Mouse (Mus musculus) hematopoietic stem cell, adult 5-6 weeks (primary cell): ENCODE data around the gene Hoxa7. TPM values are rescaled to one million over a fixed set of nuclear protein-coding genes. Genes with fewer than 3 reads are reported as not detected.
A peak's percentile ranks its signal among the peaks of the same experiment; 100 is the strongest.

ENCODE experiments used
- ATAC-seq, 2 experiments: fragments of 125-278 bp in 1 of 2; replicated peaks in 1 of 2; 2 replicates each; pipeline ENCODE4 v1.8.0; 2016 to 2017; ENCODE audit warnings: inconsistent platforms in 2 of 2, mild to moderate bottlenecking in 2 of 2, moderate number of reproducible peaks in 2 of 2, low read depth in 1 of 2, moderate TSS enrichment in 1 of 2; ENCODE audit not compliant: low FRiP score in 2 of 2, poor library complexity in 2 of 2, severe bottlenecking in 2 of 2, insufficient read depth in 1 of 2, low TSS enrichment in 1 of 2
- total RNA-seq: library from RNA; stranded (forward); fragments of 172-1452, 232-1000 nt; gene quantifications from 2 replicates; pipeline ENCODE4 v1.2.3, GENCODE M21; 2017

Gene Hoxa7
- total RNA-seq, 1 experiment from 2014 or later, result 15.6 TPM

- no peak for ATAC-seq
Measured at GRCm38 (mm10) chr6:52259081-52259790, 37.6 kb upstream of the Hoxa7 start.

DNA sequence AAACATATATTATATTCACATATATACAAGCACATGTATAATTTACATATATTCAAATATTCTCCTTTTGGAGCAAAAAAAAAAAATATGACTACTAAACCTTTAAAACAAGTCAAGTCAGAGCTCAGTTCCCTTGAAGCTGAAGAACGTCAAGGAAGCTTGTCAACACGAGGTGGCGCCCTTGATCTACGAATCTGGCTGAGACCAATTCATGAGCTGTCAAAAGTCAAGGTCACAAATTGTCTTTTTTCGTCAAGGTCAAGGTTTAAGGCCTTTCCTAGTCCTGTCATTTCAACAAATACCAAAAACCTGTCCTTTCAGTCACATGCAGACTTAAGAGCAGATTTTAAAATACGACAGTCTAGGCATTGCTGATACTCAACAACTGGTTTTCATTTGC lies 35.3 kb upstream of the Hoxa7 start:
- ATAC-seq, result peak; percentile 18 to 59; a peak in 1 of 4 replicates

GRCm38 (mm10) chr6:52253511-52254500 lies 32.2 kb upstream of the Hoxa7 start:
- no peak for ATAC-seq

DNA sequence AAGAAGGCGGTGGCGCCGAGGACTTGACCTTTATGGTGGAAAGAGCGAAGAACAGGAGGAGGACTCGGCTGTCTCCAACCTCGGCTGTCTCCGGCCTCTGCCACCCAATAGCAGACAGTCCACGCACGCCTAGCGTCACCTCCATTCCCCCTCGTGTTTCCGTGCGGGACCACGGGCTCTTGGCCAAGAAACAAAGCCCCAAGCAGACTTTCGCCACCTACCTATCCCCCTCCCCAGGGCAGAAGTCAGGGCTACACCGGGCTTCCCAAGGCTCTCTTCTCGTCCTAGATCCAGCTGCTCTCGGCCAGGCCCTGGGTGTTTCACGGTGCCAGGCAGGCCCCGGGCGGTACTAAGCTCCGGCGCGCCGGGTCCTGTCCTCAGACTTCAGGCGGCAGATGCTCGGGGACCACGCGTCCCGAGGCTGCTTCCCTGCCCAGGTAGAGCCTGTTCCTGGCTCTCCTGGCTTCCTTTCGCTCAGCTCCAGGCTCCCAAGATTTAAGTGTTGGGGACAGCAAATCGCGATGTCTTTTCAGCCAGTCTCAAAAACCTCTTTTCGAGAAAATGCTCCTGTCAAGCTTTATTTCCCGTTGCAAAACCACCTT lies 31.2 kb upstream of the Hoxa7 start:
- no peak for ATAC-seq

- no peak for ATAC-seq
Measured at GRCm38 (mm10) chr6:52252016-52252774, 30.5 kb upstream of the Hoxa7 start.

DNA sequence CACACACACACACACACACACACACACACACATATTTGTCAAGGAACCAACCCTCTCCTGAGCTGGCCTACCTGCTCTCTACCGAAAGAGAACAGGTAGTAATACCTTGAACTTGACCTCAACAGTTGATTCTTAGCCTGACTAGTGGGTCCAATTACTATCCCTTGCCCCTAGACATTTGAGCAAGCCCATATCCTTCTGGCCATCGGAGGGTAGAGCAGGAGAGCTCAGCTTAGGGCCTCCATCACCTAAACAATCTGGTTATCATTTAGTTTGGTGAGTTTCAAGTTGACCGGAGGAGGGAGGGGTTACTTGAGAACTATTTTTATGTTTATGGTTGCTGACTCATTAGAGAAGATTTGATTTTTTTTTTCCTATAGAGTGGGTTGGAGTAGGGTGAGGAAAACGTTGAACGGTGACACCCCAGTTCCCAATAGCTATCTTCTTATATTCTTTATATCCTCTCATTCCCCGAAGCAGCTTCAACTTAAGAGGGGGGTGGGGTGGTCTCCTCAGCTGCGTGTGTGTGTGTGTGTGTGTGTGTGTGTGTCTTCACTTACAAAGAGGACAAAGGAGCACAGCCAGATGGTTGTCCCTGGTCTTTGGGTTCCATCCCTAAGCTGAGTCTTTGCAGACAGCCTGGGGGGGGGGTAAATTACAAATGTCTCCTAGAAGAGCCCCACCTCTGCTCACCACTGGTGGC lies 29.7 kb upstream of the Hoxa7 start:
- no peak for ATAC-seq

- no peak for ATAC-seq
Measured at GRCm38 (mm10) chr6:52249826-52250225, 28.2 kb upstream of the Hoxa7 start.

DNA sequence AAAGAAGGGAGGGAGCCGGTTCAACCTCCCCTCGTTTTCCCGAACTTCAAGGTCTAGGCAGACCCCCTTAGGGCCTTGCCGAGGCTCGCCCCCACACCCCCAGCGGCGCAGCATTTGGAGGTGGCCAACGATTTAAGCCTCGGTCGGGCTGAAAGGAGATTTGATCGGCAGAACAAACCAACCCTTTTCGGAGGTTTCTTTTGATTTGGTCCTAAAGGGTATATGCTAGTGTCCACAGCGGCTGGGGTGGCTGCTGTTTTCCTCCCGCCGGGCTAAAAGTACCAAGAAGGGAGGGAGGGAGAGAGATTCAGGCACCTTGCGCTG lies 27.7 kb upstream of the Hoxa7 start:
- ATAC-seq, result no peak

GRCm38 (mm10) chr6:52248638-52249414 lies 27.2 kb upstream of the Hoxa7 start:
- ATAC-seq, result no peak

DNA sequence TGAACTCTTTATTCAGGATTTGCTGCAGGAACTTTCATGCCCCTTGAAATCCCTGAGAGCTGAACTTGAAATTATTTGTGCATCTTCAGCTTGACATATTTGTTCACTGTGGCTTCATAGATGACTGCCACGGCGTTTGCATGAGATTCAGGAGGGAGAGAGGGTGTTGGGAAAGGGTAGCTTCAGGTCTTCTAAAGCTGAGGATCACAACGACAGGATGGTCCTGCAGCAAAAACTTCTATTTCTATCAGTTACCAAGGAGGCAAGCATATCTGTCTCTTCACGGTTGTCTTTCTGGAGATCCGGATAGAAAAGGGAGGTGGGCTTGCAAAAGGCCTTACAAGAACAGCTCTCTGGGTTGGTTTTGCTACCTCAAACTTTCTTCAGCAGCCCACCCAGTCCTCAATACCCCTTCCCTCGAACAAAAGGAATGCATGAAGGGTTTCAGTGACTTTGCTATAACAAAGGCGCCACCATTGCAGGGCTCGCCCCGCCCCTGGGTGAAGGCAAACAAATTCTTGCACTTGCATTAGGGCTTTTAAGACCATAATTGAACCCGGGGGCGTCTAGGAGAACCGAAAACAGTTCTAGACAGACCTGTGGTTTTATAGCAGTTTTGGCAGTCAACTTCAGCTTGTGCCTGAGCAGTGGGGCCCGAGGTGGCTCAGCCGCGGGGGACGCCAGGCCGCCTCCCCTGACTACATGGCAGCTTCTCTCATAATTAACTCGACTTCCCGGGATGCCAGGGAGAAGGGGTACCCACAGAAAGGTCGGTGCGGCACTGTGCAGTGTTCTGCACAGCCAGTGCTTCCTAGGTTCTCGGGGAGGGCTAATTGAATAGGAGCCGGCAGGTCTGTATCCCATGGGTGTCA lies 26.3 kb upstream of the Hoxa7 start:
- ATAC-seq, result no peak

DNA sequence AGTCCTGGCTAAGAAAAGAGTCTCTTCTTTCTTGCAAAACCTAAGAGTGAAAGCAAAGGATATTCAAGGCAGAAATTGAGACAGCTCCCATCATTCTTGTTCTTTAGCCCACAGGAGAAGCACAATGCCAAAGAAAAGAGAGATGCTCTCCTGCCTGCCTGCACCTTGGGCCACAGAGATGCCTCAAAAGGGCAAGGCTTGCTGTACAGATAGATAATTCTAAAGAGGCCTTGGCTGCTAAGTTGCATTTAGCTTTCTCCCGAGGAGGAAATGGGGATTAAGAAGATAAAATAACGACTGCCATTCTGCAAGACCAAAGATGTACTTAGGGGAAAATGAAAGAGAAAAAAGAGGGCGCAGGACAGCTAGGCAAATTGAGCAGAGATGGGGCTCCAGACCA lies 25.3 kb upstream of the Hoxa7 start:
- no peak for ATAC-seq

DNA sequence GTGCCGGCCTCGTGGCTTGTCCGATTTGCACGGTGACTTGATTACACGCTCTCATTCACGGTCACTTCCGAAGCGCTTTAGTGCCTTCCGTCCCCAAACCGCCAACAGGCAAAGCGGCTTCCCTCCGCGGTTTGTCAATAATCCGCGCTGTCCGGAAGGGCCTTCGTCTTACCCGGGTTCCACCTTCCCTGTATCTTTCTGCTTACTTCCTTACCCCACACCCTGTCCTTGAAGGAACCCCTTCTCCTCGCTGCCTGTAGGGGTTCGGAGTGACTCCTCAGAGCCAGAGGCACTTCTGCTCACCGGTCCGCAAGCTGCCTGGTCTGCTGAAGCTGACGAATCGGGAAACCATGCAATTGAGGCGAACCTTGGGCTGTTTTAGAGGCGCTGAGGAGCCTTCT lies 24.7 kb upstream of the Hoxa7 start:
- peak; percentile 62; a peak in 3 of 4 replicates for ATAC-seq

DNA sequence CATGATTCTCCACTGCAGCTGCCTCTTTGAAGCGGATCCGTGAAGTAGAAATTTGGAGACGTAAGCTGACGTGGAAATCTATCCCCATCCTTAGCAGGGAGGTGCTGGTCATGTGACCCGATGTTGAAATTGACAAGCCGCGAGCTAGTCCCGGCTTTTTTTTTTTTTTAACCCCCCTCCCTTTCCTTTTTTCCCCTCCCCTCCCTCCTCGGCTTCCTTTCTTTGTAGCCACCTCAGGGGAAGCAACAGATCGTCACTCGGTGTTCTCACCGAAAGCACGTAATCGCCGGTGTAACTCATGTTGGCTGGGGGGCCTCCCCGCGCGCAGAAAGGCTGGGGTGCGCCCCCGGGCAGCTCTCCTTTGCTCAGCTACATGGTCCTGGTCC lies 24.1 kb upstream of the Hoxa7 start, which contains the start of gene Hoxa11:
TSS of gene Hoxa11 (minus strand) at position 54 of the 386 bp plus-strand sequence.
- ATAC-seq, result no peak

DNA sequence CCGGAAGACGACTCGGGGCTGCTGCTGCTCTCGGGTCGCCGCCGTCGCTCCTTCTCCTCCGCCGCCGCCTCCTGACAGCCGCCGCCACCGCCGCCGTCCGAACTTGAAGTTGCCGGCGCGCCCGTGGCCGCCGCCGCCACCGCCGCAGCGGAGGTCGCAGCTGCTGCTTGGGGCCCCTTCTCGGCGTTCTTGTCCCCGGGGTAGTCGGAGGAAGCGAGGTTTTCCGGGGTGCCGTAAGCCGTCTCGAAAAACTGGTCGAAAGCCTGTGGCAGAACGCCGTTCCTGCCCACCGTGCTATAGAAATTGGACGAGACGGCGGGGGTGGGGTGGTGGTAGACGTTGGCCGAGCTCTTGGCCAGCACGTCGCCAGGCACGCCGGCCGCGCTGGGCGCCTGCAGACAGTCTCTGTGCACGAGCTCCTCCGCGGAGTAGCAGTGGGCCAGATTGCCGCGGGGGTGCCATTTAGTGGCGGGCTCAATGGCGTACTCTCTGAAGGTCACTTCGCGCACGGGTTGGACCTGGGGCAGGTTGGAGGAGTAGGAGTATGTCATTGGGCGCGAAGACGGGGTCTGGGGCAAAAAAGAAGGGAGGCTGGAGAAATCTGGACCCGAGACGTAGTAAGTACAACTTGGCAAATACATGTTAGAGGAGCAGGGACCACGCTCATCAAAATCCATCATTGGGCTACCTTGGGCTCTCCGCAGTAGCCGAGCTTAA lies 23.5 kb upstream of the Hoxa7 start:
- ATAC-seq, result no peak

GRCm38 (mm10) chr6:52244471-52245039 lies 22.9 kb upstream of the Hoxa7 start:
- no peak for ATAC-seq
